Comparison of ENCODE assay signal across 20 mouse cellular contexts in genomic region chr5:41348410-41348821, GRCm38 (mm10).
A peak's percentile ranks its signal among the peaks of the same experiment; 100 is the strongest.
DNase-seq lines count a peak whose midpoint lies in the region; ATAC-seq lines count a peak whose summit lies in the region.
"Had no signal": no experiment of that assay in that cellular context is flagged by ENCODE, and none has a peak within 500 bp of the region (broad histone marks: within the 10 kb centered on the region; RNA-seq: fewer than 3 reads in every experiment).

No protein-coding gene starts in this region.

- H3K4me1 ChIP-seq in kidney, embryonic 15.5 days: no peaks in the 10 kb centered on the region
- H3K4me1 ChIP-seq: forebrain, embryonic 15.5 days; heart, embryonic 12.5 days had no signal

- H3K9ac ChIP-seq in kidney, embryonic 15.5 days: no peak overlapping the region
- H3K9ac ChIP-seq: forebrain, embryonic 15.5 days; heart, embryonic 12.5 days had no signal

- peak; percentile 44 for DNase-seq in 3T3-L1 (ENCODE audit: low read depth, low spot score)
- peak; percentile 39 for DNase-seq in Muller cell, postnatal 12 days (ENCODE audit: inconsistent ontology term)
- peak; percentile 77 for DNase-seq in cerebellum, adult 9-10 months
- peak; percentile 8 for DNase-seq in gastrocnemius, postnatal 14 days
- no peak for DNase-seq in frontal cortex, postnatal 10 days (ENCODE audit: low spot score in 2 of 2)
- DNase-seq in right cerebral cortex, adult 18-20 months: no peak
- DNase-seq: kidney, adult 2 months; kidney, postnatal 25 days; layer of hippocampus, adult 9-11 months; lung, adult 18-20 months; lung, postnatal 36 days; retina, postnatal 1 day; thymus, adult 18-20 months had no signal

- no peak for ATAC-seq in kidney, embryonic 15.5 days (replicated peaks; ENCODE audit: low FRiP score)
- ATAC-seq: CD4-positive, CD25-positive, alpha-beta regulatory T cell, adult 4 months; forebrain, embryonic 15.5 days had no signal

- no peak overlapping the region for H3K4me3 ChIP-seq in kidney, embryonic 15.5 days (replicated peaks)
- H3K4me3 ChIP-seq: erythroblast, embryonic 14.5 days; forebrain, embryonic 15.5 days; heart, embryonic 12.5 days had no signal

- H3K36me3 ChIP-seq in kidney, embryonic 15.5 days: no peaks in the 10 kb centered on the region
- H3K36me3 ChIP-seq: forebrain, embryonic 15.5 days; G1E; heart, embryonic 12.5 days had no signal

- no peaks in the 10 kb centered on the region for H3K9me3 ChIP-seq in kidney, embryonic 15.5 days (replicated peaks)
- H3K9me3 ChIP-seq: forebrain, embryonic 15.5 days; G1E; heart, embryonic 12.5 days had no signal

- H3K4me2 ChIP-seq in kidney, embryonic 15.5 days: no peak overlapping the region
- H3K4me2 ChIP-seq: forebrain, embryonic 15.5 days; heart, embryonic 12.5 days; midbrain, embryonic 11.5 days had no signal

- WGBS in kidney, embryonic 15.5 days: 66% methylated on average over 2 of the region's 2 CpGs

- no peak overlapping the region for H3K27ac ChIP-seq in kidney, embryonic 15.5 days
- H3K27ac ChIP-seq: forebrain, embryonic 15.5 days had no signal

- H3K27me3 ChIP-seq in kidney, embryonic 15.5 days: no peaks in the 10 kb centered on the region
- H3K27me3 ChIP-seq: forebrain, embryonic 15.5 days; heart, embryonic 12.5 days had no signal

- intact Hi-C loops in gastrocnemius, postnatal 14 days (cut with DNase I; ENCODE audit: low total_unique reads): no loop called here

Comparison
In these comparisons a context has a peak if more than half of its experiments do, and no peak if none do; other contexts are left out.
1. DNase-seq: peak in 3T3-L1 (single experiment), Muller cell, postnatal 12 days (single experiment), cerebellum, adult 9-10 months (single experiment) and gastrocnemius, postnatal 14 days (single experiment); none in frontal cortex, postnatal 10 days (0 of 2) and right cerebral cortex, adult 18-20 months (single experiment).